In the genomic region with DNA sequence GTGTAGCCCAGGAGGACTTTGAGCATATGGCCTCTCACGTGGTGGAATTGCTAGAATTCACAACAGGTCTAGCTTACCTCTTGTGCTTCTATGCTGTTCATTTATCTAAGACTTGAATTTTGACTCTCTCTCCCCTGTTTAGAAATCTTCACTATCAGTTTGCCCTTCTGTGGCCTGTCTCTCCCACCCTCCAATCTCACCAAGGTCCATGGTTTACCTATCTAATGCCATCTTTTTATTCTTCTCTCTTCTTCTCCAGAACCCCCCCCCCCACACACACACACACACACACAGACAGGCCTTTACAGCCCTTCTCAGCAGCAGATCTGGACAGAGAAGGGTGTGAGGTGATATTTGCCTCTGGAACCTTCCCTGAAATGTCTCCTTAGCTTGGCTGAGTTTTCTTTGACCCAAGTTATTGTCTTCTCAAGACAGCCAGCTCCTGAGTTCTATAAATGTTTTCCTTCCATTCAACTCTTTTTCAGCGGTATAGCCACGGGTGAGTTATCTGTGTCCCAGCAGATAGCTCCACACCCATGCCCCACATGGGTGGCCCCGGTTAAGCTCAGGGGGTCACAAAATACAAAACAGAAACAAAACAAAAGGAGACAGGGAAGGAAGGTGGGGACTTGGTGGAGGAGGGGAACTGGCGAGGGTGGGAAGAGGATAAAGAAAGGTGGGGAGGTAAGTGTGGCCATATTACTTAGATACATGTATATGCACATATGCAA, we compare ENCODE assay signal across 21 mouse cellular contexts. TPM values are rescaled to one million over a fixed set of nuclear protein-coding genes. Genes with fewer than 3 reads are reported as not detected.
DNase-seq lines count a peak whose midpoint lies in the region; ATAC-seq and TF ChIP-seq lines count a peak whose summit lies in the region.
"Had no signal": no experiment of that assay in that cellular context is flagged by ENCODE, and none has a peak within 500 bp of the region (broad histone marks: within the 10 kb centered on the region; RNA-seq: fewer than 3 reads in every experiment).

No protein-coding gene starts in this region.

- ATAC-seq in erythroblast, adult 5-6 weeks (replicated peaks; ENCODE audit: low FRiP score, poor library complexity, severe bottlenecking) = no peak
- no peak for ATAC-seq in heart, postnatal 0 days (ENCODE audit: insufficient read depth, low read depth)
- ATAC-seq in liver, embryonic 12.5 days = peak; percentile 94
- peak; percentile 57 for ATAC-seq in megakaryocyte progenitor cell, adult 5-6 weeks (replicated peaks; ENCODE audit: poor library complexity)
- ATAC-seq: forebrain, embryonic 15.5 days had no signal

- intact Hi-C loops in left cerebral cortex, postnatal 4 days (cut with DNase I) = no loop called here

- no peak overlapping the region; the same call in 1 of the 2 replicates for H3K27ac ChIP-seq in heart, postnatal 0 days (ENCODE audit: low read depth)
- H3K27ac ChIP-seq in liver, embryonic 12.5 days = peak overlapping the region; percentile 72
- H3K27ac ChIP-seq: forebrain, embryonic 15.5 days; hindbrain, embryonic 13.5 days; limb, embryonic 12.5 days had no signal

- H3K4me1 ChIP-seq in erythroblast, embryonic 14.5 days (ENCODE audit: control insufficient read depth) = peaks cover 20% of the 10 kb centered on the region
- no peaks in the 10 kb centered on the region for H3K4me1 ChIP-seq in heart, postnatal 0 days (ENCODE audit: control insufficient read depth, insufficient read depth)
- H3K4me1 ChIP-seq in liver, embryonic 12.5 days = peaks cover 26% of the 10 kb centered on the region
- H3K4me1 ChIP-seq: forebrain, embryonic 15.5 days; hindbrain, embryonic 13.5 days; limb, embryonic 12.5 days had no signal

- 64% methylated on average over 5 of the region's 5 CpGs for WGBS in heart, postnatal 0 days
- 19% methylated on average over 5 of the region's 5 CpGs for WGBS in liver, embryonic 12.5 days (ENCODE audit: insufficient replicate concordance)

- peaks cover 3% of the 10 kb centered on the region; the same call in 1 of the 2 replicates for H3K27me3 ChIP-seq in erythroblast, embryonic 14.5 days (ENCODE audit: control insufficient read depth)
- H3K27me3 ChIP-seq in heart, postnatal 0 days (ENCODE audit: control insufficient read depth, insufficient read depth, low read length) = no peaks in the 10 kb centered on the region
- H3K27me3 ChIP-seq in liver, embryonic 12.5 days (replicated peaks) = peaks cover 4% of the 10 kb centered on the region; the same call in 1 of the 2 replicates
- H3K27me3 ChIP-seq: forebrain, embryonic 15.5 days; hindbrain, embryonic 13.5 days; limb, embryonic 12.5 days had no signal

- TF ChIP-seq CTCF in heart, postnatal 0 days (IDR thresholded peaks at IDR 0.05; ENCODE audit: low read depth) = no peak

- no peaks in the 10 kb centered on the region for H3K36me3 ChIP-seq in erythroblast, embryonic 14.5 days (ENCODE audit: control insufficient read depth)
- no peaks in the 10 kb centered on the region for H3K36me3 ChIP-seq in heart, postnatal 0 days (replicated peaks; ENCODE audit: control insufficient read depth, insufficient read depth, low read length)
- H3K36me3 ChIP-seq in liver, embryonic 12.5 days = no peaks in the 10 kb centered on the region
- H3K36me3 ChIP-seq: forebrain, embryonic 15.5 days; hindbrain, embryonic 13.5 days; limb, embryonic 12.5 days had no signal

- H3K4me3 ChIP-seq in erythroblast, embryonic 14.5 days (replicated peaks) = peak overlapping the region; percentile 26
- H3K4me3 ChIP-seq in heart, postnatal 0 days (ENCODE audit: low read depth, low read length) = no peak overlapping the region
- H3K4me3 ChIP-seq in liver, embryonic 12.5 days = peak overlapping the region; percentile 8; the same call in 1 of the 2 replicates
- H3K4me3 ChIP-seq: forebrain, embryonic 15.5 days; hindbrain, embryonic 13.5 days; limb, embryonic 12.5 days had no signal

- H3K9me3 ChIP-seq in erythroblast, embryonic 14.5 days (ENCODE audit: control insufficient read depth, low read length) = no peaks in the 10 kb centered on the region
- H3K9me3 ChIP-seq in heart, postnatal 0 days (replicated peaks; ENCODE audit: control insufficient read depth, low read length) = no peaks in the 10 kb centered on the region
- H3K9me3 ChIP-seq in liver, embryonic 12.5 days (replicated peaks) = no peaks in the 10 kb centered on the region
- H3K9me3 ChIP-seq: forebrain, embryonic 15.5 days; hindbrain, embryonic 13.5 days; limb, embryonic 12.5 days had no signal

- no peak for TF ChIP-seq EP300 in heart, postnatal 0 days (IDR thresholded peaks at IDR 0.05; ENCODE audit: low read depth)

- peak; percentile 4 for DNase-seq in heart, postnatal 0 days (ENCODE audit: low spot score)
- DNase-seq in heart, postnatal 4 days = no peak
- DNase-seq in left cerebral cortex, postnatal 4 days = no peak
- no peak for DNase-seq in thymus, adult 18-20 months
- DNase-seq: adrenal gland, postnatal 36 days; cerebellum, adult 2 months; gastrocnemius, postnatal 10 days; heart, postnatal 10 days; kidney, adult 2 months; kidney, postnatal 10 days; lung, embryonic 14.5 days; lung, postnatal 4 days; thymus, postnatal 14 days had no signal

- no peak overlapping the region for H3K4me2 ChIP-seq in heart, postnatal 0 days (ENCODE audit: low read depth, low read length)
- H3K4me2 ChIP-seq in liver, embryonic 12.5 days = peak overlapping the region; percentile 55
- H3K4me2 ChIP-seq: forebrain, embryonic 15.5 days; hindbrain, embryonic 13.5 days; limb, embryonic 12.5 days; lung, embryonic 14.5 days; midbrain, embryonic 11.5 days had no signal

- no peak overlapping the region for H3K9ac ChIP-seq in heart, postnatal 0 days (replicated peaks; ENCODE audit: low read depth, low read length)
- peak overlapping the region; percentile 17; the same call in 1 of the 2 replicates for H3K9ac ChIP-seq in liver, embryonic 12.5 days
- H3K9ac ChIP-seq: forebrain, embryonic 15.5 days; hindbrain, embryonic 13.5 days; limb, embryonic 12.5 days; lung, embryonic 14.5 days had no signal

RNA-seq across cellular contexts. Expression of a gene that starts 35.4 kb away (rescaled TPM):
- polyA plus RNA-seq in erythroblast, embryonic 14.5 days (2012) = 0.01 TPM in 1 of 2 replicates, not detected in the other
- total RNA-seq in erythroblast, adult 5-6 weeks (2015; ENCODE audit: low replicate concordance) = 0.19 TPM in 1 of 2 replicates, not detected in the other
- total RNA-seq in erythroblast, adult 5-6 weeks (2017; ENCODE audit: low replicate concordance) = 0.51 TPM in 1 of 2 replicates, not detected in the other
- 79.4 and 80.9 TPM in 2 replicates for total RNA-seq in heart, postnatal 0 days (2014; rRNA removed; ENCODE audit: low replicate concordance)
- polyA plus RNA-seq in heart, postnatal 0 days (2015; fragmentation: Nextera tagmentation; extraction: Ambion mirVana) = 28.5 and 29.5 TPM in 2 replicates
- 100 to 1,000 TPM; 107 to 114 TPM for total RNA-seq in heart, postnatal 4 days (2021)
- 11.2 and 12.7 TPM in 2 replicates for polyA plus RNA-seq in liver, embryonic 12.5 days (2016; fragmentation: Nextera tagmentation; extraction: Ambion mirVana)
- total RNA-seq in megakaryocyte progenitor cell, adult 5-6 weeks (2015) = 1.1 and 1.4 TPM in 2 replicates
- total RNA-seq in megakaryocyte progenitor cell, adult 5-6 weeks (2017) = 0.29 and 1.5 TPM in 2 replicates
- total RNA-seq in left cerebral cortex, postnatal 4 days (2021) = 10 to 100 TPM; 50.7 to 56.0 TPM

Comparison
In these comparisons a context has a peak if more than half of its experiments do, and no peak if none do; other contexts are left out.
1. ATAC-seq: peak in liver, embryonic 12.5 days (single experiment) and megakaryocyte progenitor cell, adult 5-6 weeks (single experiment); none in erythroblast, adult 5-6 weeks (single experiment) and heart, postnatal 0 days (single experiment).
2. RNA of a gene that starts 35.4 kb away (total RNA-seq): 107 to 114 TPM in heart, postnatal 4 days, 79.4 to 80.9 TPM in heart, postnatal 0 days and 50.7 to 56.0 TPM in left cerebral cortex, postnatal 4 days; 0.29 to 1.5 TPM in megakaryocyte progenitor cell, adult 5-6 weeks and 0.19 to 0.51 TPM in erythroblast, adult 5-6 weeks; every median in the first group is over 10 times any median in the second.